Mouse (Mus musculus): ENCODE data around the gene Atp2b4. TPM values are rescaled to one million over a fixed set of nuclear protein-coding genes. Genes with fewer than 3 reads are reported as not detected.

Gene Atp2b4
- total RNA-seq, 2 experiments from 2014 or later, result 25.1 to 41.5 TPM

- no peak for DNase-seq (ENCODE audit: low spot score in 2 of 2)
Observed at GRCm38 (mm10) chr1:133798821-133799415, 1.9 kb downstream of the Atp2b4 start.

DNA sequence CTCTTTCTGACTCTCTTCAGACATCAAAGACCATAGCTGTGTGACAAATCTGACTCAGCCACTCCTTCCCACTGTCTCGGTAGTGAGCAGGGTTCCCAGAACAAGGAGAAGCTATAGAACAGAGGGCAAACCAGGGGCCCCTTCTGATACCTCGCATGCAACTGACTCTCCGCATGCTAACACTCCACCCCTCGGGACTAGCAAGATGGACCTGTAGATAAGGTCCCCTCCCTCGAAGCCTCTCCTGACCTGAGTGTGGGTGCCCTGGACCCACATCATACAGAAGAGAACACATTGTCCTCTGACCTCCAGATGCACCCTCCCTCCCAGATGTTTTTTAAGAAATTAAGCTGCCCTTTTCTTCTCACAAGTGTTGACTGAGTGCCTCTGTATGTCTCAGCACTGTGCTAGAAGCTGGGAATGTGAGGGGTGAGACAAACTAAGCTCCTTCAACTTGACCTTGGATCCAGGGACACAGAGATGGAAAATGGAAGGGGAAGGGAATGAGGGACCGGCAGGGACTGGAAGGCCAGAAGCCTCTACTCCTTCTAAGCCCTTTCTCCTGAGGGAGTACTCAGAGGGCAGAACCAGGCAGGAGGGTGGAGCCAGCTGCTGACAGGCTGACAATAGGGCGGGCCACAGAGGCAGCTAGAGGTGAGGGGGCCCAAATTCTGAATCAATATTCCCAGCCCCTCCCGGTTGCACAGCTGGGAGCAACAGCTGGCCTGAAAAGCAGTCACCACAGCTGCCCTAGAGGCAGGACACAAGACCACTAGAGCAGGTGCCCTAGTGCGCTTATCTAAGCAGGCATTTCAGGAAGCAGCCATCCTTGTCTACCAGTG lies 2.6 kb downstream of the Atp2b4 start:
- no peak for DNase-seq (ENCODE audit: low spot score in 2 of 2)

- DNase-seq (ENCODE audit: low spot score in 2 of 2), result no peak
Observed at GRCm38 (mm10) chr1:133797327-133797978, 3.4 kb downstream of the Atp2b4 start.

GRCm38 (mm10) chr1:133793646-133794045 lies 7.2 kb downstream of the Atp2b4 start:
- no peak for DNase-seq (ENCODE audit: low spot score in 2 of 2)

DNA sequence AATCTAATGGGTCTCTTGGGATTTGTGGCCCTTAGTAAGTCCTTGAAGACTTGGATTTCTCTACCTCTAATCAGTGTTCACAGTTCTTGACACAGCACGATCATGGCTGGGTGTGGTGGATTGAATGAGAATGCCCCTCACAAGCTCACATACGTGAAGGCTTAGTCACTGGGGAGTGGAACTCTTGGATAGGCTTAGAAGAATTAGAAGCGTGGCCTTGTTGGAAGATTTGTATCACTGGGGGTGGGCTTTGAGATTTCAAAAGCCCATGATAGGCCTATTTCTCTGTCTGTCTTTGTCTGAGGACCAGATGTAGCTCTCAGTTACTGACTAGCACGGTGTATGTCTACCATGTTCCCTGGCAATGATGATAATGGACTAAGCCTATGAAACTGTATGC lies 10.8 kb downstream of the Atp2b4 start:
- DNase-seq (ENCODE audit: low spot score in 2 of 2), result no peak

GRCm38 (mm10) chr1:133788864-133789263 lies 12.0 kb downstream of the Atp2b4 start:
- no peak for DNase-seq (ENCODE audit: low spot score in 2 of 2)

DNA sequence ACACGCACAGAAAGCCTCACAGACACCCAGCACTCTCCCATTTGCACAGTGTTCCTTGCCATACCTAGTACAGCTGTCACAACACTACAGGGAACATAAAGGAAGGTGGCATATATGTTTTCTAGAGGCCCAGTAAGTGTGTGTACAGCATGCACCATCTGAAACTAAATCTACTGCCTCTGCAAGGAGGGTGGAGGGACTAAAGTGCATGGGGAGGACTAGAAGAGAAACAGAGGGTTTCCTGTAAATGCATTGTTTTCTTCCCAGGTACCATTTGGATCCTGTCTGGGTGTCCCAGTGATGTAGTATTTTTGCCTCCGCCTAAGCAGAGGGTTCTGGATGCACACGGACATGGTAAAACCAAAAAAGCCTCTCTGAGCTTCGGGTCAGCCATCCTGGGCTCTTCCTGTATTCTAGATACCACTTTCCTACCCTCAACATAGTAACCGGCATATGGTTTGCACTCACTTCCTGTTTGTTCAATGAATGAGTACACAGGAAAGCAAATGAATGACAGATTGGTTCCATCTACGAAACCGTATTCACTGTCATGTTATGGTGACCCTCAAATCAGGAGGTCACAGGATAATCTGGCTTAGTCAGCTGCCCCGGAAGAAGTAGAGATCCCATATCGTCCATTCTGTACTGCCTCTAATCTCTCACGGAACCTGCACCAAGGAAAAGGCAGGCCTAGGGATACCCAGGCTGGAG lies 13.2 kb downstream of the Atp2b4 start:
- no peak for DNase-seq (ENCODE audit: low spot score in 2 of 2)

- DNase-seq (ENCODE audit: low spot score in 2 of 2), result no peak
Observed at GRCm38 (mm10) chr1:133784621-133785020, 16.2 kb downstream of the Atp2b4 start.

DNA sequence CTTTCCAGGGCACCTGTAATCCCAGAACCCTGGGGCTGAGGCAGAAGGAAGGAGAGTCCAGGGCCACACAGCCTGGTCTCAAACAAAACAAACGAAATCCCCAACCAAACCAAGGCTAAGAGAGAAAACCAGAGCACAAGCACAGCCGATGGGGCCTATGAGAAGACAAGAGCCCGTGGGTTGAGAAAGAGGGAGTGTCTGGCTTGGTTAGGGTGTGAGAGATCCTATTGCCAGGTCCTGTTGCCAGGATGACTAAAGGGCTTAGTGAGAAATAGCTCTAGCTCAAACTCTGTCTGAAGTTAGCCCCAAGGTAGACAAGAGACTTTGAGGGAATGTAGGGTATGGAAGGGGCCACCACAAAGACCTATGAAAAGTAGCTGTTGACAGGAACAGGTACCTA lies 19.3 kb downstream of the Atp2b4 start:
- no peak for DNase-seq (ENCODE audit: low spot score in 2 of 2)

DNA sequence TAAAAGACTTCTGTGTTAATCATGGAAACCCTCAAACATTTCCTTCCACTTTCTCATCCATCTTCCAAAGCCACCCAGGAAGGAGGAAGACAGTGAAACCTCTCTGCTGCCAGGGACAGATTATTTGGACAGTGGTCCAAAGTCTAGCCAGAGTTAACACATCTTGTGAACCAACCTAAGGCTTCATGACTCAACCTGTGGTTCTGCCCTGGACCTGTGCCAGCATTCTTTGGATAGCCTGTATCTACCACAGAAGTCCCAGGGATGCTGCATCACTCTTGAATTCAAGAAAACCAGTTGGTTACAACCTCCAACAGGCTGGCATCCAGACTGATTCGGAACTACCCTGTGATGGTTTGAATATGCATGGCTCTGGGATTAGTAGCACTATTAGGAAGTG lies 21.8 kb downstream of the Atp2b4 start:
- no peak for DNase-seq (ENCODE audit: low spot score in 2 of 2)

GRCm38 (mm10) chr1:133777651-133778231 lies 23.1 kb downstream of the Atp2b4 start:
- DNase-seq (ENCODE audit: low spot score in 2 of 2), result no peak

GRCm38 (mm10) chr1:133772553-133772952 lies 28.3 kb downstream of the Atp2b4 start:
- no peak for DNase-seq (ENCODE audit: low spot score in 2 of 2)

- no peak for DNase-seq (ENCODE audit: low spot score in 2 of 2)
Observed at GRCm38 (mm10) chr1:133771831-133772399, 28.9 kb downstream of the Atp2b4 start.

DNA sequence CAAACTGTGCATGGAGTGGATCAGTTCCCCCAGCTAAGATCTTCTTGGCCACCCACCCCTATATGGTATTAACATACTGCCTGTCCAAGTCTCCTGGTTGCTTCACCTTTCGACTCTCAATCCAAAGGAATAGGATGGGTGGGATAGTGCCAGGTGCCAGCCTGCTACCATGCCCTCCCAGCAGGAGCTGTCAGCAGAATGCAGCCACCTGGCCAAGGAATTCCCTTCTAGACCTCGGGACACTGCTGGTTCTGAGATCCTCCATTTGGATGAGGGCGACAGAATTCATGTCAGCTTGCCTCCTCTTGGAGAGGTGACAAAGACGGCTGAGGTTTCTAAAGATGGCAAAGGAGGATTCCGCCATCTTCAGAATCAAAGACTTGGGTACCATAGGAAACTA lies 32.8 kb downstream of the Atp2b4 start:
- no peak for DNase-seq (ENCODE audit: low spot score in 2 of 2)

GRCm38 (mm10) chr1:133766901-133767529 lies 33.8 kb downstream of the Atp2b4 start:
- DNase-seq (ENCODE audit: low spot score in 2 of 2), result no peak

DNA sequence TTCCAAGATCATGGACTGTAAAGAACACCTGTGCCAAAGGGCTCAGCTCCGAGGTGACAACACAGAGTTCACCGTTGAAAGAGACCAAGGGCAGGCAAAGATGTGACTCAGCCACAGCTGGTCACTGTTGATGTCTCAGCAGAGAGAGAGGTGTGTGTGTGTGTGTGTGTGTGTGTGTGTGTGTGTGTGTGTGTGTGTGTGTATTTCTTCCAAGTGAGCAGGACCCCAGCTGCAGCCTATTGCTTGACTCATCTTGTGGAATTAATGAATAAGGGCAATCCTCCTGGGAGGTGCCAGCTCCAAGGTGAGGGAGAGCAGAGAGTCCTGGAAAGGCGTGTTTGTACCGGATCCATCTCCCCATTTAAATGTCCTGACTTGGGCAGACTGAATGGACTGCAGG lies 35.5 kb downstream of the Atp2b4 start:
- no peak for DNase-seq (ENCODE audit: low spot score in 2 of 2)

DNA sequence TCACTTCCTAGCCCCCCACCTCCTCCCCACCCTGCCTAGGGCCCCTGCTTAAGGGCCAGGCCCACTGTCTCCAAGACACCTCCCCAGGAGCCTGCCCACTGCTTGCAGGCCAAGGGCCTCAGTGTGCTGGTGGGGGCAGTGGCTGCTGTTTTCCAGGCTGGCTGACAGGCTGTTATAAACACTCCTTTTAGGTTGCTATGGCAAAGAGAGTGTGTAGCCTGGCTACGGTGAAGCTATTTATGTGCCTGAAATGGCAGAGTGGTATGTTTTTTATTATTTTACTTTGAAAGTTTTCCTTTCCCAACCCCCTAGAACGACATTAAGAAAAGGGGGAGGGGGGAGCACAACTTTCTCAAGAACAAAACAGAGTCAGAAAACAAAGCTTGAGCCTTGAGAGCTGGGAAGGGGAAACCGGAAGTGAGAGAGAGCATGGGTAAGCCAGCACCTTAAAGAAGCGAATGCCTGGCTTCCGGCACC lies 37.9 kb downstream of the Atp2b4 start:
- no peak for DNase-seq (ENCODE audit: low spot score in 2 of 2)

DNA sequence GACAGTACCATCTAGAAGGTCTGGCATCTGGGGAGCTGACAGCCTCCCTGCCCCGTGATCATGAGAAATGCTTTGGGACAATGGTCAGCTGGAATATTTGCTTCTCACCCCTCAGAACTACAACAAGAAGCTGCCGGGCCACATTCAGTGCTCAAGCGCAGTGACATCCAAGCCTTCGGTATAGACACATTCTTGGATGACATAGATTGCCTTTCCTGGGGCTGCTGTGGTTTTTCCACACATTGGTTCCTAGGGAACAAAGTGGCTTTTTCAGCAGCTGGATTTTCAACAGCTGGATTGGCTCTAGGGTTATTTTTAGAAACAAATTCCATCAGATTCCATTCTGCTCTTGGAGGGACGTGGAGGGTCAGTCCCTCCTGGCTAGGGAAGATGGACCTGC lies 39.6 kb downstream of the Atp2b4 start:
- no peak for DNase-seq (ENCODE audit: low spot score in 2 of 2)

- DNase-seq (ENCODE audit: low spot score in 2 of 2), result no peak
Observed at GRCm38 (mm10) chr1:133754317-133754868, 46.4 kb downstream of the Atp2b4 start.

DNA sequence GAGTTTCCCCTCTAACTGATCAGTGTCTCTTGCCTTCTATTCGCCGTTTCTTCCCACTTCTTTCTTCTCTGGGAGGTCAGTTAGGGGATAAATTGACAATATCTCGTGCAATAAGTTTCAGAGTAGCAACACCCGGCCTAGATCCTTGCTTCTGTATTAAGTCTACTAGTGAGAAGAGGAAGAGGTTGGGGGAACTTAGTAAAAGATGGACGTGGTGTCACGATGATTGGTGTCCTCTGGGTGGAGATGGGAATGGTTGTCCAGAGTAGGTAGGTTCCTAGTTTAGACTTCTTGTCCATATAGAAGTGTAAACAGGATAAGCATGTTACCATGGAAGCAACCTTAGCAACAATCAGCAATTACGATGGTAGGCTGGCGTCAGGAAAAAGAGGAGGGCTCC lies 47.5 kb downstream of the Atp2b4 start:
- no peak for DNase-seq (ENCODE audit: low spot score in 2 of 2)

Data from adrenal gland, adult 18-20 months (tissue).